Mouse (Mus musculus): ENCODE measurements around the gene Slc46a2.

Gene Slc46a2

GRCm38 (mm10) chr4:59898521-59898919, 16.3 kb downstream of the Slc46a2 start:
- no peak for DNase-seq (ENCODE audit: low read depth, low spot score)

GRCm38 (mm10) chr4:59897814-59898520, 16.9 kb downstream of the Slc46a2 start:
- H3K27me3 ChIP-seq (ENCODE audit: control insufficient read depth, insufficient read depth, low read length, poor library complexity, severe bottlenecking), result no peaks in the 10 kb centered on the region
- peaks cover 32% of the 10 kb centered on the region for H3K36me3 ChIP-seq (ENCODE audit: control insufficient read depth, insufficient read depth, low read length, poor library complexity, severe bottlenecking)
- no peak for DNase-seq (ENCODE audit: low read depth, low spot score)

More at GRCm38 (mm10) chr4:59898521-59898919, 16.3 kb downstream of the Slc46a2 start:
- peaks cover 29% of the 10 kb centered on the region for H3K36me3 ChIP-seq (ENCODE audit: control insufficient read depth, insufficient read depth, low read length, poor library complexity, severe bottlenecking)
- no peaks in the 10 kb centered on the region for H3K27me3 ChIP-seq (ENCODE audit: control insufficient read depth, insufficient read depth, low read length, poor library complexity, severe bottlenecking)

- Histone ChIP-seq H3K36me3 (ENCODE audit: control insufficient read depth, insufficient read depth, low read length, poor library complexity, severe bottlenecking) (peaks cover 34% of the 10 kb centered on the region), H3K27me3 (ENCODE audit: control insufficient read depth, insufficient read depth, low read length, poor library complexity, severe bottlenecking) (no peaks in the 10 kb centered on the region)
- DNase-seq (ENCODE audit: low read depth, low spot score), result no peak
These were observed 18.9 kb downstream of the Slc46a2 start for GRCm38 (mm10) chr4:59896000-59896399.

GRCm38 (mm10) chr4:59894977-59895575, 19.8 kb downstream of the Slc46a2 start:
- no peak for DNase-seq (ENCODE audit: low read depth, low spot score)
- H3K27me3 ChIP-seq (ENCODE audit: control insufficient read depth, insufficient read depth, low read length, poor library complexity, severe bottlenecking), result no peaks in the 10 kb centered on the region

GRCm38 (mm10) chr4:59894415-59894814, 20.4 kb downstream of the Slc46a2 start:
- Histone ChIP-seq H3K27me3 (ENCODE audit: control insufficient read depth, insufficient read depth, low read length, poor library complexity, severe bottlenecking) (no peaks in the 10 kb centered on the region), H3K36me3 (ENCODE audit: control insufficient read depth, insufficient read depth, low read length, poor library complexity, severe bottlenecking) (peaks cover 40% of the 10 kb centered on the region)
- DNase-seq (ENCODE audit: low read depth, low spot score), result no peak

More at GRCm38 (mm10) chr4:59894977-59895575, 19.8 kb downstream of the Slc46a2 start:
- H3K36me3 ChIP-seq (ENCODE audit: control insufficient read depth, insufficient read depth, low read length, poor library complexity, severe bottlenecking), result peaks cover 38% of the 10 kb centered on the region

GRCm38 (mm10) chr4:59892731-59893130, 22.1 kb downstream of the Slc46a2 start:
- Histone ChIP-seq H3K36me3 (ENCODE audit: control insufficient read depth, insufficient read depth, low read length, poor library complexity, severe bottlenecking) (peaks cover 30% of the 10 kb centered on the region), H3K27me3 (ENCODE audit: control insufficient read depth, insufficient read depth, low read length, poor library complexity, severe bottlenecking) (no peaks in the 10 kb centered on the region)
- DNase-seq (ENCODE audit: low read depth, low spot score), result no peak

GRCm38 (mm10) chr4:59891723-59892416, 23.0 kb downstream of the Slc46a2 start:
- no peak for DNase-seq (ENCODE audit: low read depth, low spot score)
- peaks cover 26% of the 10 kb centered on the region for H3K36me3 ChIP-seq (ENCODE audit: control insufficient read depth, insufficient read depth, low read length, poor library complexity, severe bottlenecking)
- H3K27me3 ChIP-seq (ENCODE audit: control insufficient read depth, insufficient read depth, low read length, poor library complexity, severe bottlenecking), result no peaks in the 10 kb centered on the region

GRCm38 (mm10) chr4:59890086-59890600, 24.7 kb downstream of the Slc46a2 start:
- H3K36me3 ChIP-seq (ENCODE audit: control insufficient read depth, insufficient read depth, low read length, poor library complexity, severe bottlenecking), result peaks cover 26% of the 10 kb centered on the region
- H3K27me3 ChIP-seq (ENCODE audit: control insufficient read depth, insufficient read depth, low read length, poor library complexity, severe bottlenecking), result no peaks in the 10 kb centered on the region
- DNase-seq (ENCODE audit: low read depth, low spot score), result no peak

- no peaks in the 10 kb centered on the region for H3K27me3 ChIP-seq (ENCODE audit: control insufficient read depth, insufficient read depth, low read length, poor library complexity, severe bottlenecking)
- DNase-seq (ENCODE audit: low read depth, low spot score), result no peak
- peaks cover 17% of the 10 kb centered on the region for H3K36me3 ChIP-seq (ENCODE audit: control insufficient read depth, insufficient read depth, low read length, poor library complexity, severe bottlenecking)
These were observed 26.8 kb downstream of the Slc46a2 start for GRCm38 (mm10) chr4:59888014-59888413.

GRCm38 (mm10) chr4:59887011-59887410, 27.8 kb downstream of the Slc46a2 start:
- peaks cover 22% of the 10 kb centered on the region for H3K36me3 ChIP-seq (ENCODE audit: control insufficient read depth, insufficient read depth, low read length, poor library complexity, severe bottlenecking)
- H3K27me3 ChIP-seq (ENCODE audit: control insufficient read depth, insufficient read depth, low read length, poor library complexity, severe bottlenecking), result no peaks in the 10 kb centered on the region
- no peak for DNase-seq (ENCODE audit: low read depth, low spot score)

GRCm38 (mm10) chr4:59886281-59886680, 28.6 kb downstream of the Slc46a2 start:
- DNase-seq (ENCODE audit: low read depth, low spot score), result no peak
- no peaks in the 10 kb centered on the region for H3K27me3 ChIP-seq (ENCODE audit: control insufficient read depth, insufficient read depth, low read length, poor library complexity, severe bottlenecking)
- peaks cover 28% of the 10 kb centered on the region for H3K36me3 ChIP-seq (ENCODE audit: control insufficient read depth, insufficient read depth, low read length, poor library complexity, severe bottlenecking)

GRCm38 (mm10) chr4:59884136-59884696, 30.6 kb downstream of the Slc46a2 start:
- DNase-seq (ENCODE audit: low read depth, low spot score), result no peak
- Histone ChIP-seq H3K36me3 (ENCODE audit: control insufficient read depth, insufficient read depth, low read length, poor library complexity, severe bottlenecking) (peaks cover 27% of the 10 kb centered on the region), H3K27me3 (ENCODE audit: control insufficient read depth, insufficient read depth, low read length, poor library complexity, severe bottlenecking) (no peaks in the 10 kb centered on the region)

- DNase-seq (ENCODE audit: low read depth, low spot score), result no peak
- no peaks in the 10 kb centered on the region for H3K27me3 ChIP-seq (ENCODE audit: control insufficient read depth, insufficient read depth, low read length, poor library complexity, severe bottlenecking)
- peaks cover 26% of the 10 kb centered on the region for H3K36me3 ChIP-seq (ENCODE audit: control insufficient read depth, insufficient read depth, low read length, poor library complexity, severe bottlenecking)
These were observed 33.6 kb downstream of the Slc46a2 start for GRCm38 (mm10) chr4:59881210-59881609.

- Histone ChIP-seq H3K36me3 (ENCODE audit: control insufficient read depth, insufficient read depth, low read length, poor library complexity, severe bottlenecking) (peaks cover 26% of the 10 kb centered on the region), H3K27me3 (ENCODE audit: control insufficient read depth, insufficient read depth, low read length, poor library complexity, severe bottlenecking) (no peaks in the 10 kb centered on the region)
- no peak for DNase-seq (ENCODE audit: low read depth, low spot score)
These were observed 34.1 kb downstream of the Slc46a2 start for GRCm38 (mm10) chr4:59880725-59881124.

GRCm38 (mm10) chr4:59879444-59879843, 35.4 kb downstream of the Slc46a2 start:
- no peaks in the 10 kb centered on the region for H3K27me3 ChIP-seq (ENCODE audit: control insufficient read depth, insufficient read depth, low read length, poor library complexity, severe bottlenecking)
- H3K36me3 ChIP-seq (ENCODE audit: control insufficient read depth, insufficient read depth, low read length, poor library complexity, severe bottlenecking), result peaks cover 22% of the 10 kb centered on the region
- no peak for DNase-seq (ENCODE audit: low read depth, low spot score)

Data from splenic B cell, adult 2 months (primary cell).